Mouse (Mus musculus): ENCODE data around the gene Mtfr1l. TPM values are rescaled to one million over a fixed set of nuclear protein-coding genes. Genes with fewer than 3 reads are reported as not detected.

Mtfr1l gene
- polyA plus RNA-seq, 1 experiment from 2014 or later: 115 TPM

- WGBS: 64% methylated on average over 8 of the region's 8 CpGs
- no peaks in the 10 kb centered on the region for H3K36me3 ChIP-seq
- peaks cover 22% of the 10 kb centered on the region for H3K4me1 ChIP-seq
- H3K9me3 ChIP-seq (replicated peaks): no peaks in the 10 kb centered on the region
- no peak overlapping the region for H3K9ac ChIP-seq
- no peak overlapping the region for H3K4me2 ChIP-seq
- no peaks in the 10 kb centered on the region for H3K27me3 ChIP-seq
- no peak overlapping the region for H3K4me3 ChIP-seq (replicated peaks)
- no peak overlapping the region for H3K27ac ChIP-seq
- no peak for ATAC-seq (replicated peaks; ENCODE audit: low FRiP score)
These were observed 20.9 kb upstream of the Mtfr1l start for GRCm38 (mm10) chr4:134555956-134556580.

- H3K4me1 ChIP-seq: peaks cover 31% of the 10 kb centered on the region
- H3K4me3 ChIP-seq (replicated peaks): no peak overlapping the region
- peaks cover 6% of the 10 kb centered on the region; the same call in 1 of the 2 replicates for H3K9me3 ChIP-seq (replicated peaks)
- peaks cover 21% of the 10 kb centered on the region for H3K36me3 ChIP-seq
- no peak for ATAC-seq (replicated peaks; ENCODE audit: low FRiP score)
- no peaks in the 10 kb centered on the region for H3K27me3 ChIP-seq
- no peak overlapping the region for H3K4me2 ChIP-seq
- H3K27ac ChIP-seq: no peak overlapping the region
- 83% methylated on average over 1 of the region's 1 CpGs for WGBS
- no peak overlapping the region for H3K9ac ChIP-seq
These were observed 18.4 kb upstream of the Mtfr1l start for GRCm38 (mm10) chr4:134553631-134554030.

GRCm38 (mm10) chr4:134551494-134552316 lies 16.5 kb upstream of the Mtfr1l start, which contains the start of gene Selenon:
Gene Selenon (minus strand): TSS chr4:134552166.
- peak within 1 kb of the TSS; percentile 95 for H3K9ac ChIP-seq
- H3K4me1 ChIP-seq: peaks cover 39% of the 10 kb centered on the region
- peak within 1 kb of the TSS; percentile 77 for H3K4me2 ChIP-seq
- peak within 1 kb of the TSS; percentile 84 for H3K27ac ChIP-seq
- peak; percentile 89 for ATAC-seq (replicated peaks; ENCODE audit: low FRiP score)
- H3K9me3 ChIP-seq (replicated peaks): peaks cover 6% of the 10 kb centered on the region; the same call in 1 of the 2 replicates
- H3K36me3 ChIP-seq: peaks cover 34% of the 10 kb centered on the region
- 1% methylated on average over 66 of the region's 67 CpGs for WGBS
- H3K4me3 ChIP-seq (replicated peaks): peak within 1 kb of the TSS; percentile 78
- no peaks in the 10 kb centered on the region for H3K27me3 ChIP-seq

- no peak overlapping the region for H3K4me3 ChIP-seq (replicated peaks)
- no peak overlapping the region for H3K27ac ChIP-seq
- WGBS: 98% methylated on average over 8 of the region's 8 CpGs
- peaks cover 51% of the 10 kb centered on the region for H3K36me3 ChIP-seq
- peaks cover 6% of the 10 kb centered on the region; the same call in 1 of the 2 replicates for H3K9me3 ChIP-seq (replicated peaks)
- H3K27me3 ChIP-seq: no peaks in the 10 kb centered on the region
- ATAC-seq (replicated peaks; ENCODE audit: low FRiP score): no peak
- peaks cover 39% of the 10 kb centered on the region for H3K4me1 ChIP-seq
- no peak overlapping the region for H3K4me2 ChIP-seq
- no peak overlapping the region for H3K9ac ChIP-seq
These were observed 14.7 kb upstream of the Mtfr1l start for GRCm38 (mm10) chr4:134549899-134550298.

GRCm38 (mm10) chr4:134548169-134548938 lies 13.2 kb upstream of the Mtfr1l start:
- Histone ChIP-seq H3K27me3 (no peaks in the 10 kb centered on the region), H3K36me3 (peaks cover 61% of the 10 kb centered on the region), H3K4me2 (no peak overlapping the region), H3K9me3 (replicated peaks) (peaks cover 6% of the 10 kb centered on the region; the same call in 1 of the 2 replicates), H3K4me1 (peaks cover 39% of the 10 kb centered on the region), H3K4me3 (replicated peaks) (no peak overlapping the region), H3K27ac (no peak overlapping the region), H3K9ac (no peak overlapping the region)
- WGBS: 68% methylated on average over 18 of the region's 18 CpGs
- ATAC-seq (replicated peaks; ENCODE audit: low FRiP score): no peak

GRCm38 (mm10) chr4:134546814-134547705 lies 11.9 kb upstream of the Mtfr1l start:
- 53% methylated on average over 9 of the region's 9 CpGs for WGBS

GRCm38 (mm10) chr4:134543261-134543660 lies 8.1 kb upstream of the Mtfr1l start:
- WGBS: 14% methylated on average over 5 of the region's 5 CpGs
- Histone ChIP-seq H3K27me3 (no peaks in the 10 kb centered on the region), H3K9me3 (replicated peaks) (no peaks in the 10 kb centered on the region), H3K36me3 (peaks cover 86% of the 10 kb centered on the region), H3K4me1 (peaks cover 16% of the 10 kb centered on the region), H3K4me2 (no peak overlapping the region), H3K9ac (no peak overlapping the region), H3K4me3 (replicated peaks) (no peak overlapping the region), H3K27ac (no peak overlapping the region)
- peak; percentile 47 for ATAC-seq (replicated peaks; ENCODE audit: low FRiP score)

More at GRCm38 (mm10) chr4:134546814-134547705, 11.9 kb upstream of the Mtfr1l start:
- Histone ChIP-seq H3K9me3 (replicated peaks) (peaks cover 6% of the 10 kb centered on the region; the same call in 1 of the 2 replicates), H3K27ac (peak overlapping the region; percentile 32; the same call in 1 of the 2 replicates), H3K27me3 (no peaks in the 10 kb centered on the region), H3K9ac (peak overlapping the region; percentile 14; the same call in 1 of the 2 replicates), H3K4me3 (replicated peaks) (no peak overlapping the region), H3K36me3 (peaks cover 71% of the 10 kb centered on the region), H3K4me2 (no peak overlapping the region), H3K4me1 (peaks cover 34% of the 10 kb centered on the region)
- no peak for ATAC-seq (replicated peaks; ENCODE audit: low FRiP score)

- Histone ChIP-seq H3K9ac (no peak overlapping the region), H3K4me1 (peaks cover 11% of the 10 kb centered on the region), H3K4me3 (replicated peaks) (no peak overlapping the region), H3K4me2 (no peak overlapping the region), H3K27me3 (no peaks in the 10 kb centered on the region), H3K27ac (no peak overlapping the region), H3K9me3 (replicated peaks) (no peaks in the 10 kb centered on the region), H3K36me3 (peaks cover 85% of the 10 kb centered on the region)
- no peak for ATAC-seq (replicated peaks; ENCODE audit: low FRiP score)
- 92% methylated on average over 9 of the region's 9 CpGs for WGBS
These were observed 7.5 kb upstream of the Mtfr1l start for GRCm38 (mm10) chr4:134542726-134543125.

GRCm38 (mm10) chr4:134538997-134539580 lies 3.9 kb upstream of the Mtfr1l start:
- Histone ChIP-seq H3K9ac (no peak overlapping the region), H3K4me1 (peaks cover 9% of the 10 kb centered on the region), H3K9me3 (replicated peaks) (no peaks in the 10 kb centered on the region), H3K4me3 (replicated peaks) (no peak overlapping the region), H3K4me2 (no peak overlapping the region), H3K27ac (no peak overlapping the region), H3K36me3 (peaks cover 54% of the 10 kb centered on the region), H3K27me3 (no peaks in the 10 kb centered on the region)
- ATAC-seq (replicated peaks; ENCODE audit: low FRiP score): no peak
- WGBS: 85% methylated on average over 10 of the region's 10 CpGs

GRCm38 (mm10) chr4:134535787-134536151 lies 582 bp upstream of the Mtfr1l start:
- H3K4me3 ChIP-seq (replicated peaks): peak overlapping the region; percentile 65
- H3K36me3 ChIP-seq: peaks cover 40% of the 10 kb centered on the region
- no peaks in the 10 kb centered on the region for H3K27me3 ChIP-seq
- peak; percentile 12; the same call in 1 of the 2 replicates for ATAC-seq (replicated peaks; ENCODE audit: low FRiP score)
- H3K9ac ChIP-seq: peak overlapping the region; percentile 47
- H3K27ac ChIP-seq: peak overlapping the region; percentile 88
- H3K4me2 ChIP-seq: peak overlapping the region; percentile 82
- peaks cover 22% of the 10 kb centered on the region for H3K4me1 ChIP-seq
- H3K9me3 ChIP-seq (replicated peaks): no peaks in the 10 kb centered on the region
- 7% methylated on average over 8 of the region's 8 CpGs for WGBS

Data from kidney, embryonic 15.5 days (tissue).